Mouse (Mus musculus) G1E (cell line): Measurements from ENCODE around the gene Cln5.

Experiments
- CTCF ChIP-seq: IDR thresholded peaks from 2 replicates; pipeline ENCODE4 v1.5.1; 2012; ENCODE audit warnings: low read depth, low read length, inconsistent platforms, mixed read lengths
- GATA1 ChIP-seq: IDR thresholded peaks from 2 replicates; pipeline ENCODE4 v1.6.1; 2012; ENCODE audit warnings: borderline replicate concordance, low read length, inconsistent platforms, mixed read lengths
- GATA2 ChIP-seq: IDR thresholded peaks from 2 replicates; pipeline ENCODE4 v1.6.1; 2012; ENCODE audit warnings: low read depth, low read length, inconsistent platforms, borderline replicate concordance
- POLR2AphosphoS5 ChIP-seq: IDR thresholded peaks from 2 replicates; pipeline ENCODE4 v1.6.1; 2012; ENCODE audit warnings: low read depth, low read length, inconsistent platforms; ENCODE audit not compliant: insufficient replicate concordance

DNA sequence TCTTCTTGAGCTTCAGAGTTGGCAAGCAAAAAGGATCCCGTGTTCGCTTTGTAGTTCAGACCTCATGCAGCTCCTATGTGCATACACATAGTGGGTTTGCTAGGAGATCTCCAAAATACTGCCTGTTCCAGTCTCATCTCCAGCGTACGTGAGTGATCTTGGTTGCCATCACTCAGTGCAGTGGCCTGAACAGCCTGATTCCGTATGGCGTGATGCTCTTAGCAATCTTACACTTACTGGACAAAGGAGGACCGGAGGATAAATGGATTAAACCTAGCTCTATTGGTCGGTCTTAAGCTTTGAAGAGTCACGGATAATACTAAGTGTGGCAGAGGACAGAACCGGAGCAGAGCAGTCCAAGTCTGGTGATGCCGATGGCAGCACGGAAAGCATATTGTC, 552 bp upstream of the Cln5 start:
- TF ChIP-seq POLR2AphosphoS5 (no peak), GATA1 (no peak), CTCF (no peak), GATA2 (no peak)
